Mouse (Mus musculus): ENCODE data around the gene Abhd8. TPM values are rescaled to one million over a fixed set of nuclear protein-coding genes. Genes with fewer than 3 reads are reported as not detected.

Abhd8 gene
- polyA plus RNA-seq, 1 experiment from 2014 or later = 73.0 TPM

GRCm38 (mm10) chr8:71484736-71485135 lies 21.3 kb upstream of the Abhd8 start:
- TF ChIP-seq CTCF (IDR thresholded peaks at IDR 0.05) = no peak
- ChIA-PET CTCF (interaction anchor here (1.0 to 1.3 kb wide), 2 partner anchors 10 to 20 kb away, joined by 4 to 5 read pairs; partner anchors contain the start of gene Mrpl34), POLR2A (interaction anchor here (1.0 to 2.3 kb wide), 2 partner anchors 8 to 48 kb away, joined by 3 to 7 read pairs; no protein-coding TSS in a partner anchor)
- no peak for DNase-seq (ENCODE audit: low read depth, low spot score)
- no peaks in the 10 kb centered on the region for H3K27me3 ChIP-seq
- no peak for ATAC-seq
- in situ Hi-C loops (cut with MboI; ENCODE audit: low pct_unique_long_range_greater_than_20kb) = loop anchor here (5.0 kb wide), 1 partner anchor 38 kb away; no protein-coding TSS in a partner anchor

GRCm38 (mm10) chr8:71483932-71484331 lies 20.5 kb upstream of the Abhd8 start:
- no peak for ATAC-seq
- H3K27me3 ChIP-seq = no peaks in the 10 kb centered on the region
- CTCF ChIA-PET = no interaction called here
- in situ Hi-C loops (cut with MboI; ENCODE audit: low pct_unique_long_range_greater_than_20kb) = no loop called here
- DNase-seq (ENCODE audit: low read depth, low spot score) = no peak
- no peak for TF ChIP-seq CTCF (IDR thresholded peaks at IDR 0.05)
- POLR2A ChIA-PET = no interaction called here

GRCm38 (mm10) chr8:71478943-71479342 lies 15.5 kb upstream of the Abhd8 start:
- POLR2A ChIA-PET = interaction anchor here (0.6 kb wide), 1 partner anchor 9 kb away, joined by 5 read pairs; no protein-coding TSS in a partner anchor
- DNase-seq (ENCODE audit: low read depth, low spot score) = no peak

GRCm38 (mm10) chr8:71477196-71477845 lies 13.9 kb upstream of the Abhd8 start:
- no peak for TF ChIP-seq CTCF (IDR thresholded peaks at IDR 0.05)
- POLR2A ChIA-PET = interaction anchor here (1.2 to 1.3 kb wide), 2 partner anchors 8 to 10 kb away, joined by 4 to 7 read pairs; partner anchors contain the start of genes Ano8 and Gtpbp3
- no peaks in the 10 kb centered on the region for H3K27me3 ChIP-seq
- DNase-seq (ENCODE audit: low read depth, low spot score) (no peak), ATAC-seq (no peak)
- CTCF ChIA-PET = interaction anchor here (0.6 to 1.5 kb wide), 10 partner anchors 9 to 184 kb away, joined by 3 to 7 read pairs (median 3); partner anchors contain the start of gene Gtpbp3
- in situ Hi-C loops (cut with MboI; ENCODE audit: low pct_unique_long_range_greater_than_20kb) = no loop called here

More at GRCm38 (mm10) chr8:71478943-71479342, 15.5 kb upstream of the Abhd8 start:
- ATAC-seq = no peak
- H3K27me3 ChIP-seq = no peaks in the 10 kb centered on the region
- TF ChIP-seq CTCF (IDR thresholded peaks at IDR 0.05) = no peak
- CTCF ChIA-PET = no interaction called here
- in situ Hi-C loops (cut with MboI; ENCODE audit: low pct_unique_long_range_greater_than_20kb) = no loop called here

GRCm38 (mm10) chr8:71476099-71476940 lies 12.9 kb upstream of the Abhd8 start:
- no peak for TF ChIP-seq CTCF (IDR thresholded peaks at IDR 0.05)
- POLR2A ChIA-PET = interaction anchor here (1.2 to 1.5 kb wide), 2 partner anchors 9 to 10 kb away, joined by 3 to 7 read pairs; partner anchors contain the start of gene Ano8
- peak; percentile 56 for ATAC-seq

GRCm38 (mm10) chr8:71475702-71476075 lies 12.2 kb upstream of the Abhd8 start:
- in situ Hi-C loops (cut with MboI; ENCODE audit: low pct_unique_long_range_greater_than_20kb) = no loop called here
- no peak for DNase-seq (ENCODE audit: low read depth, low spot score)
- no peaks in the 10 kb centered on the region for H3K27me3 ChIP-seq
- TF ChIP-seq CTCF (IDR thresholded peaks at IDR 0.05) = no peak
- ChIA-PET CTCF (no interaction called here), POLR2A (interaction anchor here (1.5 kb wide), 1 partner anchor 9 kb away, joined by 3 read pairs; no protein-coding TSS in a partner anchor)
- ATAC-seq = no peak

More at GRCm38 (mm10) chr8:71476099-71476940, 12.9 kb upstream of the Abhd8 start:
- CTCF ChIA-PET = no interaction called here
- DNase-seq (ENCODE audit: low read depth, low spot score) = no peak
- in situ Hi-C loops (cut with MboI; ENCODE audit: low pct_unique_long_range_greater_than_20kb) = no loop called here
- H3K27me3 ChIP-seq = no peaks in the 10 kb centered on the region

GRCm38 (mm10) chr8:71474785-71475701 lies 11.6 kb upstream of the Abhd8 start:
- TF ChIP-seq CTCF (IDR thresholded peaks at IDR 0.05) = no peak
- no peak for DNase-seq (ENCODE audit: low read depth, low spot score)
- ChIA-PET POLR2A (interaction anchor here (1.5 kb wide), 1 partner anchor 8 kb away, joined by 3 read pairs; no protein-coding TSS in a partner anchor), CTCF (no interaction called here)
- no peaks in the 10 kb centered on the region for H3K27me3 ChIP-seq
- in situ Hi-C loops (cut with MboI; ENCODE audit: low pct_unique_long_range_greater_than_20kb) = no loop called here
- ATAC-seq = no peak

GRCm38 (mm10) chr8:71474344-71474743 lies 10.9 kb upstream of the Abhd8 start:
- TF ChIP-seq CTCF (IDR thresholded peaks at IDR 0.05) = no peak
- ChIA-PET POLR2A (no interaction called here), CTCF (no interaction called here)
- in situ Hi-C loops (cut with MboI; ENCODE audit: low pct_unique_long_range_greater_than_20kb) = no loop called here
- ATAC-seq (no peak), DNase-seq (ENCODE audit: low read depth, low spot score) (no peak)
- no peaks in the 10 kb centered on the region for H3K27me3 ChIP-seq

- in situ Hi-C loops (cut with MboI; ENCODE audit: low pct_unique_long_range_greater_than_20kb) = no loop called here
- H3K27me3 ChIP-seq = no peaks in the 10 kb centered on the region
- ChIA-PET CTCF (interaction anchor here (1.4 kb wide), 1 partner anchor 16 kb away, joined by 3 read pairs; the partner anchor contains the start of gene Gtpbp3), POLR2A (interaction anchor here (1.2 kb wide), 1 partner anchor 8 kb away, joined by 3 read pairs; the partner anchor contains the start of gene Mrpl34)
- DNase-seq (ENCODE audit: low read depth, low spot score) = no peak
- TF ChIP-seq CTCF (IDR thresholded peaks at IDR 0.05) = no peak
- no peak for ATAC-seq
These were observed 9.3 kb upstream of the Abhd8 start for GRCm38 (mm10) chr8:71472601-71473386.

All from Patski (cell line).